Mouse (Mus musculus) liver, adult 2 months (tissue): ENCODE measurements around the gene Slc5a3. TPM values are rescaled to one million over a fixed set of nuclear protein-coding genes. Genes with fewer than 3 reads are reported as not detected.

Experiments used
- DNase-seq: peaks from one replicate; pipeline ENCODE4 v3.0.0-alpha.2; 2011; ENCODE audit warnings: low read depth, low spot score; ENCODE audit errors: extremely low read depth
- H3K27ac ChIP-seq: fragments of 200-500 bp; replicated peaks from 2 replicates; pipeline ENCODE4 v1.5.1; 2012; ENCODE audit warnings: low read depth, mild to moderate bottlenecking, control low read depth, inconsistent platforms, low read length; ENCODE audit not compliant: insufficient read depth
- H3K27me3 ChIP-seq: fragments of 200-500 bp; 2 replicates; pipeline ENCODE4 v1.6.1; 2012; ENCODE audit warnings: mild to moderate bottlenecking, moderate library complexity, low read length, inconsistent platforms; ENCODE audit not compliant: control insufficient read depth, insufficient read depth
- H3K36me3 ChIP-seq: fragments of 200-500 bp; 2 replicates; pipeline ENCODE4 v1.6.1; 2012; ENCODE audit warnings: low read length, inconsistent platforms; ENCODE audit not compliant: control insufficient read depth, insufficient read depth
- H3K4me1 ChIP-seq: fragments of 200-500 bp; 2 replicates; pipeline ENCODE4 v1.6.1; 2011; ENCODE audit warnings: low read length; ENCODE audit not compliant: control insufficient read depth, insufficient read depth
- H3K4me3 ChIP-seq: fragments of 200-500 bp; 2 replicates; pipeline ENCODE4 v1.5.1; 2011; ENCODE audit warnings: low read depth, mild to moderate bottlenecking, control low read depth, low read length, moderate library complexity; ENCODE audit not compliant: insufficient read depth
- H3K79me2 ChIP-seq: fragments of 200-500 bp; 2 replicates; pipeline ENCODE4 v1.6.1; 2012; ENCODE audit warnings: inconsistent platforms, mild to moderate bottlenecking, low read length, moderate library complexity; ENCODE audit not compliant: control insufficient read depth, insufficient read depth
- H3K9ac ChIP-seq: fragments of 200-500 bp; 2 replicates; pipeline ENCODE4 v1.6.1; 2012; ENCODE audit warnings: low read depth, mild to moderate bottlenecking, control low read depth, inconsistent platforms, low read length
- CTCF ChIP-seq: fragments of 200-500 bp; IDR thresholded peaks from 2 replicates; pipeline ENCODE4 v1.5.1; 2011; ENCODE audit warnings: low read depth, low read length, control low read depth
- POLR2A ChIP-seq: fragments of 200-500 bp; IDR thresholded peaks from 2 replicates; pipeline ENCODE4 v1.6.1; 2011; ENCODE audit warnings: low read length, control low read depth; ENCODE audit not compliant: insufficient read depth; ENCODE audit errors: extremely low read depth
- WGBS: fragments of 180-500 bp; shearing (Covaris S2); methylation state at CpG from one replicate; pipeline ENCODE4 v1.1.7; 2018; 5-methylcytosine and 5-hydroxymethylcytosine counted together
- polyA plus RNA-seq: library from polyadenylated mRNA; depleted of rRNA; stranded (reverse); fragments of >200 nt; gene quantifications from 2 replicates; pipeline ENCODE4 v1.2.3, GENCODE M21; 2012
- total RNA-seq: library from RNA; depleted of rRNA; stranded (reverse); fragments of >200 nt; gene quantifications from 2 replicates; pipeline ENCODE4 v1.2.3, GENCODE M21; 2014

The Slc5a3 gene
- total and polyA plus RNA-seq, 2 experiments = 0.53 to 3.8 TPM

DNA sequence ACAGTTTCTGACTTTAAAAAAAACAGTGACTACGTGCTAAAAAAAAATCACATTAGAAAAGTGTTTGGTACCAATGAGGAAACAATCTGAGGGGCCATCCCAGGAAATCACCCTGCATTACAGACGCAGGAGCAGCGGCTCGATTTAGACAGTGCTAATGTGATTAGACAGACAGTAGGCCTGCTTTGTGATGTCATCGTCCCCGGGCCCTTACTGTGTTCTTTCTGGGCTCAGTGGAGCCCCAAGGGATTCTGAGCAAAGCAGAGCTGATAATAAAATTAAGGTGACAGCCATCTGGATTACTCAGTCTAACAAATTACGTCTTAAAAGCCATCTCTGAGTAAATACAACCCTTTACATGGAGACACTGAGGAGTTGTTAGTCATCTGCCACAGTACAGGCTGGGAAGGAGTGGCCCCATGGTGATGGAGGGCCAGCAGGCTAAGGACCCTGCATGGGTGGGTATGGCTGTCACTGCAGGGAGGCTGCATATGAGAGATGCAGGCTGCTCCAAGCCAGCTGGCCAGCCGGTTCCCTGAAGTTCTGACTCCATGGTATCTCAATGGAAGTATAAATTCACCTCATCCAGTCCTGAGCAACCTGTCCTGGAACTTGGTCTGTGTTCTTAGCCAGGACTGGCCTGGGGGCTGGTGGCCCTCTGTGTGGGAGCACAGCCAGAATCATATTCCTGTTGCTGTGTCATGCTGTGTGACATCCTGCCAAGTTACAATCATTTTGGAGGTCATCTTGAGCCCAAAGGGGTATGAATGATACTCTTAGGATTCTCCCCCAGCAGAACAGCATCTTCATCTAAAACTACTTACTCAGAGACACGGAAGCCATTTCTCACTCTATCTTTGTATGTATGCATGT, 59.5 kb downstream of the Slc5a3 start:
- no peak overlapping the region for H3K4me3 ChIP-seq
- 92% methylated on average over 9 of the region's 9 CpGs for WGBS
- no peaks in the 10 kb centered on the region for H3K27me3 ChIP-seq
- no peak overlapping the region for H3K27ac ChIP-seq
- no peaks in the 10 kb centered on the region for H3K79me2 ChIP-seq
- TF ChIP-seq POLR2A (no peak), CTCF (no peak)
- no peak for DNase-seq
- H3K36me3 ChIP-seq = no peaks in the 10 kb centered on the region
- H3K9ac ChIP-seq = no peak overlapping the region
- H3K4me1 ChIP-seq = no peaks in the 10 kb centered on the region

DNA sequence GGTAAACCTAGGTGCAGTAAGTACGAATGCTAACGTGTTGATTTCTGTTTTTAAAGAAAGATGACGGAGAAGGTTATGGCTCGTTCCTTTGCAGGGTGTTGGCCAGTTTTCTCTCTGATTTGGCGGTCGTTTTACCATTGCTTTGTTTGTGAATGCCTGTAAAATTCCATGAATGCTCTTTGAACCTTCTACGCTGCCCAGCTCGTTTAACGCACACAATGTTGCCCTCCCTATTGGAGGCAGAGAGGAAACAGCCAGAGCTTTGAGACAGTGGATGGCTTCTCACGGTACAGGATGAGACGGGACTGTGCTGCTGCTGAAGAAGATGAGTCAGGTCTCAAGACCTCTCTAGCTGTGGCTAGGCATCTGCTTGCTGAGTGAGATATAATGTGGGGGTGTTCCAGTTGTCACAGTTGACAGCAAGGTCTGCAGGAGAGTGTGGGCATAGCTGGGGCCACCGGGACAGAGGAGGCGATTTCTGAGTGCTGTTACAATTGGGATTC, 60.9 kb downstream of the Slc5a3 start:
- Histone ChIP-seq H3K36me3 (no peaks in the 10 kb centered on the region), H3K4me3 (no peak overlapping the region), H3K79me2 (no peaks in the 10 kb centered on the region), H3K9ac (no peak overlapping the region), H3K4me1 (no peaks in the 10 kb centered on the region), H3K27ac (no peak overlapping the region), H3K27me3 (no peaks in the 10 kb centered on the region)
- DNase-seq = no peak
- WGBS = 67% methylated on average over 13 of the region's 13 CpGs
- TF ChIP-seq CTCF (no peak), POLR2A (no peak)

DNA sequence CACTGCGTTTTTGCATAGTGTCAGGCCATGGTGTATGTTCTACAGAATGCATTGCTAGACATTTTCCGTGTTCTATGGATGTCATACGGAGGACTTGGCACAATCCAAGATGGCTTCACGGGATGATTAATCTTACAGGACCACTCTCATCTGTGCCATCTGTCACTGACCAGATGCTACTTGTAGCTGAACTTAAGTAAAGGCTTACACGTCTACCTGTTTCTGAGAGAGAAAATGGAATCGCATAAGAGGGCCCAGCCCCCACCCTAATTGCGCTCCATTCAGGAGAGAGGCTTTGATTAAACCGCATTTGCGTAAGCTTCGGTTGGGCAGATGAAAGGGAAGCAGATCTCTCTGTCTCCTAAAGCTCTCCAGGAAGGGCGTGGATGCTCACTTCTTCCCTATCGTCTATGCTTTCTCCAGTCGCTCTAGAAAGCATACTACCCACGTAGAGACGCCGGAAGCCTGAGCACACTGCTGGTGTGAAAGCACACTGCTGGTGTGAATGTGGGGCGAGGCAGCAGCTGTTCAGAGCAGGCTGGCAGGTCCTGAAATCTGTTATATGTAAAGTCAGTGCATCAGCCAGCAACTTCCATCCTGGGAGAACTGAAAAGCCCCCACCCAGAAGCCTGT, 62.9 kb downstream of the Slc5a3 start:
- no peak overlapping the region for H3K27ac ChIP-seq
- 90% methylated on average over 17 of the region's 17 CpGs for WGBS
- H3K36me3 ChIP-seq = no peaks in the 10 kb centered on the region
- H3K27me3 ChIP-seq = no peaks in the 10 kb centered on the region
- no peaks in the 10 kb centered on the region for H3K79me2 ChIP-seq
- no peak for TF ChIP-seq POLR2A
- no peak for TF ChIP-seq CTCF
- no peak overlapping the region for H3K9ac ChIP-seq
- H3K4me1 ChIP-seq = no peaks in the 10 kb centered on the region
- DNase-seq = no peak
- H3K4me3 ChIP-seq = no peak overlapping the region

DNA sequence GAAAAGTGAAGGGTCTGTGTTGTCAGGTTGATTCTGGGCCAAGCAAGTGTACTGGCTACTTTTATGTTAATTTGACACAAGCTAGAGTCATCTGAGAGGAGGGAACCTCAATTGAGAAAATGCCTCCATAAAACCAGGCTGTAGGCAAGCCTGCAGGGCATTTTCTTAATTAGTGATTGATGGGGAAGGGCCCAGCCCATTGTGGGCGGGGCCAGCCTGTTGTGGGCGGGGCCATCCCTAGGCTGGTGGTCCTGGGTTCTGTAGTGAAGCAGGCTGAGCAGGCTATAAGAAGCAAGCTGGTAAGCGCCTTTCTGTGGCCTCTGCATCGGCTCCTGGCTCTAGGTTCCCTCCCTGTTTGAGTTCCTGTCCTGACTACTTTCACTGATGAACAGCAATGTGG, 69.1 kb downstream of the Slc5a3 start:
- Histone ChIP-seq H3K4me1 (no peaks in the 10 kb centered on the region), H3K27me3 (no peaks in the 10 kb centered on the region), H3K36me3 (no peaks in the 10 kb centered on the region), H3K9ac (no peak overlapping the region), H3K4me3 (no peak overlapping the region), H3K79me2 (no peaks in the 10 kb centered on the region), H3K27ac (no peak overlapping the region)
- DNase-seq = no peak
- WGBS = 51% methylated on average over 4 of the region's 4 CpGs
- no peak for TF ChIP-seq POLR2A
- no peak for TF ChIP-seq CTCF

DNA sequence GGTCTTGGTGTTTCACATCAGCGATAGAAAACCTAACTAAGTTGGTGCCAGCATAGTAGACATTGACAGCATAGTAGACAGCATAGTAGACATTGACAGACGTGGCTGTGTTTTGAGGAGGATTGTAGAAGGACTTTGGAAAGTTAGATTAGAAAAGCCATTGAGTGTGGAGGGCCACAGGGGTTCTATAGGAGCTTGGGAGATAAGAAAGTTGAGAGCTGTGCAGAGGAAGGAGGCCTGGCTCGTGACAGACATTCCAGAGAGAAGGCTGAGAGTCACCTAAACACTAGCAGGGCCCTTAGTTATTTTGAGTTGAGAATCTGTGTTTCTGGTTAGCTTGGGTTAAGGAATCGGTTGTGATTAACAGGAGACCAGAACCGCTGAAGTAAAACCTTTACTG, 69.5 kb downstream of the Slc5a3 start:
- Histone ChIP-seq H3K79me2 (no peaks in the 10 kb centered on the region), H3K9ac (no peak overlapping the region), H3K4me3 (no peak overlapping the region), H3K4me1 (no peaks in the 10 kb centered on the region), H3K27ac (no peak overlapping the region), H3K36me3 (no peaks in the 10 kb centered on the region), H3K27me3 (no peaks in the 10 kb centered on the region)
- no peak for DNase-seq
- TF ChIP-seq CTCF (no peak), POLR2A (no peak)
- WGBS = 85% methylated on average over 5 of the region's 5 CpGs
